33 mouse cellular contexts compared by ENCODE assay signal in the genomic region with DNA sequence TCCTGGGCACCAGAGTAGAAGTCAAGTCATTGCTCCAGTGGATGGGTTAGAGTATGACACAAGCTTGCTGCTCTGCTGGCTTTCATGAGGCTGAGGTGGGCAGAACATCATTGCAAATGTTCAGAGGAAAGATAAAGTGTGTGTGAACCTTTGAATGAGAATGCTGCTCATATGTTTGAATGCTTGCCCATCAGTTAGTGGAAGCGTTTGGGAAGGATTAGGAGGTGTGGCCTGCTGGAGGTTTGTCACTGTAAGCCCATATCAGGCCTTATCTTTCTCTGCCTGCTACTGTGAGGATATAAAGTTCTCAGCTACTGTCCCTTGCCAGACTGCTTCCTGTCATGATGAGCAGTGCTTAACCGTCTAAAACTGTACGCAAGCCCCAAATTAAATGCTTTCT. TPM values are rescaled to one million over a fixed set of nuclear protein-coding genes. Genes with fewer than 3 reads are reported as not detected.
"Had no signal": no experiment of that assay in that cellular context is flagged by ENCODE, and none has a peak within 500 bp of the region (broad histone marks: within the 10 kb centered on the region; RNA-seq: fewer than 3 reads in every experiment).

No protein-coding gene starts in this region.

- H3K4me3 ChIP-seq: left cerebral cortex, adult 2 months; limb, embryonic 10.5 days; limb, embryonic 12.5 days; limb, embryonic 13.5 days; limb, embryonic 15.5 days; liver, embryonic 12.5 days; liver, embryonic 13.5 days; liver, embryonic 15.5 days; lung, embryonic 15.5 days; megakaryocyte, embryonic 14.5 days; midbrain, embryonic 10.5 days; midbrain, embryonic 12.5 days; midbrain, embryonic 13.5 days; midbrain, embryonic 15.5 days; myocyte; neural tube, embryonic 12.5 days had no signal

- H3K4me1 ChIP-seq: limb, embryonic 10.5 days; limb, embryonic 12.5 days; limb, embryonic 13.5 days; midbrain, embryonic 10.5 days; midbrain, embryonic 12.5 days; midbrain, embryonic 13.5 days; midbrain, embryonic 15.5 days; neural tube, embryonic 12.5 days had no signal

- H3K36me3 ChIP-seq: midbrain, embryonic 10.5 days; midbrain, embryonic 12.5 days; midbrain, embryonic 13.5 days; midbrain, embryonic 15.5 days had no signal

- H3K9me3 ChIP-seq: limb, embryonic 10.5 days; limb, embryonic 15.5 days; lung, embryonic 15.5 days; midbrain, embryonic 10.5 days; midbrain, embryonic 12.5 days; midbrain, embryonic 13.5 days; midbrain, embryonic 15.5 days; neural tube, embryonic 12.5 days had no signal

- H3K27ac ChIP-seq: left cerebral cortex, adult 2 months; limb, embryonic 10.5 days; limb, embryonic 12.5 days; limb, embryonic 13.5 days; limb, embryonic 15.5 days; liver, embryonic 12.5 days; liver, embryonic 13.5 days; liver, embryonic 14.5 days; liver, embryonic 15.5 days; lung, embryonic 15.5 days; macrophage; midbrain, embryonic 10.5 days; midbrain, embryonic 12.5 days; midbrain, embryonic 13.5 days; midbrain, embryonic 15.5 days; neural tube, embryonic 12.5 days had no signal

- H3K27me3 ChIP-seq: limb, embryonic 12.5 days; limb, embryonic 13.5 days; limb, embryonic 15.5 days; liver, embryonic 12.5 days; liver, embryonic 13.5 days; liver, embryonic 15.5 days; lung, embryonic 15.5 days; megakaryocyte, embryonic 14.5 days; midbrain, embryonic 12.5 days; midbrain, embryonic 13.5 days; midbrain, embryonic 15.5 days; neural tube, embryonic 12.5 days had no signal

- H3K9ac ChIP-seq: limb, embryonic 12.5 days; limb, embryonic 13.5 days; limb, embryonic 15.5 days; liver, embryonic 12.5 days; liver, embryonic 13.5 days; liver, embryonic 14.5 days; liver, embryonic 15.5 days; liver, postnatal 0 days; lung, embryonic 14.5 days; lung, embryonic 15.5 days; midbrain, embryonic 12.5 days; midbrain, embryonic 13.5 days; midbrain, embryonic 15.5 days; neural tube, embryonic 12.5 days had no signal

- H3K4me2 ChIP-seq: limb, embryonic 12.5 days; limb, embryonic 13.5 days; limb, embryonic 15.5 days; liver, embryonic 11.5 days; liver, embryonic 12.5 days; liver, embryonic 13.5 days; liver, embryonic 15.5 days; lung, embryonic 14.5 days; lung, embryonic 15.5 days; midbrain, embryonic 12.5 days; midbrain, embryonic 13.5 days; midbrain, embryonic 15.5 days; neural tube, embryonic 12.5 days had no signal

- DNase-seq: left cerebral cortex, postnatal 4 days; liver; liver, embryonic 13.5 days; liver, postnatal 0 days; lung, adult 18-20 months; lung, adult 2 months; lung, embryonic 14.5 days; lung, postnatal 10 days; lung, postnatal 14 days; lung, postnatal 36 days; lung, postnatal 4 days; midbrain, embryonic 14.5 days had no signal

- ATAC-seq: liver, embryonic 12.5 days; liver, postnatal 0 days; lung, postnatal 0 days; midbrain, embryonic 13.5 days; midbrain, embryonic 15.5 days; midbrain, embryonic 16.5 days had no signal

RNA-seq across cellular contexts. Expression of a gene that starts 55.6 kb away (rescaled TPM):
- total RNA-seq: monocyte, adult 5-6 weeks had no signal
